Mouse (Mus musculus): ENCODE data around the gene Bcas3. TPM values are rescaled to one million over a fixed set of nuclear protein-coding genes. Genes with fewer than 3 reads are reported as not detected.

The Bcas3 gene
- polyA plus RNA-seq, 1 experiment from 2014 or later, result 33.3 TPM

DNA sequence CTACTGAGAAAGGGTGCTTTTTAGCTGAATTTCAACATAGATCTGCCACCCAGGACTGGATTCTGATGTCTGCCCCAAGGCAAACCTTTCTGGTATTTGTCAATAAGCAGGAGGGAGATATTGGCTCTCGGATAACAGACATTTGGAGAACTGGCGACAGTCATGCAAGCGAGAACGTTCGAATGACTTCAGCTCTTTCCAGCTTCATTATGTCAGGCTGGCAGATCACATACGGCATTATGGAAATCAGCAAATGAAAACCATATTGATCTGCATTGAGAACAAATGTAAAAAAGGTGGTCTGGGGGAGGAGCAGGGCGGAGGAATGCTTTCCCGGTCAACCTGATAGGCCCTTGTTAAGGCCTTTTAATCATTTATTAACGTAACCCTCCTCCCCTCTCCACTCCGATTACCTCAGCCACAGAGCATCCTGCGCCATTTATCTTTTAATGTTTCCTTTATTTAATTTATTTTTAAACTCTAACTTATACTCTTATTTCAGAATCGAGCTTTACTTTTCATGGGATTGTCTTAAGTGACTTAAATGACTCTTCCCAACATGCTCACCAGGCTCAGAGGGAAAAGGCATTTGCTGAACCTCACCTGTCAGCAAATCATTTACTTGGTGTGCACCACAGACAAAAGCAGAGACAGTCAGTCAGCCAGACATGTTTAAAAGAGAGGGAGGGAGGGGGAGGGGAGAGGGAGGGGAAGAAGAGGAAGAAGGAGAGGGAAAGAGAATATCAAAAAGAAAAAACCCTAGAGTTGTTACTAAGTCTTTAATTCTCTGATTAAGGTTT, 285.9 kb downstream of the Bcas3 start:
- ATAC-seq (ENCODE audit: low FRiP score) (no peak), DNase-seq (ENCODE audit: low spot score) (no peak)
- H3K27me3 ChIP-seq (ENCODE audit: control insufficient read depth, insufficient read depth, low read length), result no peaks in the 10 kb centered on the region
- WGBS, result 54% methylated on average over 12 of the region's 12 CpGs
- no peaks in the 10 kb centered on the region for H3K36me3 ChIP-seq (ENCODE audit: control insufficient read depth, insufficient read depth, low read length)
- H3K9ac ChIP-seq (ENCODE audit: low read depth, low read length), result no peak overlapping the region
- peaks cover 3% of the 10 kb centered on the region; the same call in 1 of the 2 replicates for H3K4me1 ChIP-seq (replicated peaks; ENCODE audit: control insufficient read depth, insufficient read depth, low read length)
- H3K9me3 ChIP-seq (ENCODE audit: control insufficient read depth, low read length), result no peaks in the 10 kb centered on the region
- no peak overlapping the region for H3K4me3 ChIP-seq (ENCODE audit: low read depth, low read length)
- H3K4me2 ChIP-seq (replicated peaks; ENCODE audit: low read depth, low read length), result no peak overlapping the region
- H3K27ac ChIP-seq (ENCODE audit: low read depth, low read length), result no peak overlapping the region

DNA sequence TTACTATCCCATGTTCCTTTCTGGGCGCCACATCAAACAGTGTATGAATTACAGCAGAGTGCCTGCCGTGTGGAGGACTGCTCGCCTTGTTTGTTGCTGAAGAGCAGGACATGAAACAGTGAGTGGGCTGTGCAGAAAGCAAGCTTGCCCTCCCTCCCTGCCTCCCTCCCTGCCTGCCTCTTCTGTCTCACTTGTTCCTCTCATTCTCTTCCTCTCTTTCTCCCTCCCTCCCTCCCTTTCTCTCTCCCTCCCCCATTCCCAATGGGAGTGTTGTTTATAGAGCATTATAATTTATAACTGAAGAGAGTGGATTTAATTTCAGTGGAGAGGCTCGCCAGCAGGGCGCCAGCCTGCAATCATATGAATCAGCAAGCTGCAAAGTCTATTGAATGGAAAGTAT, 287.7 kb downstream of the Bcas3 start:
- no peak overlapping the region for H3K4me3 ChIP-seq (ENCODE audit: low read depth, low read length)
- no peak for ATAC-seq (ENCODE audit: low FRiP score)
- no peak overlapping the region for H3K9ac ChIP-seq (ENCODE audit: low read depth, low read length)
- H3K9me3 ChIP-seq (ENCODE audit: control insufficient read depth, low read length), result no peaks in the 10 kb centered on the region
- peaks cover 3% of the 10 kb centered on the region; the same call in 1 of the 2 replicates for H3K4me1 ChIP-seq (replicated peaks; ENCODE audit: control insufficient read depth, insufficient read depth, low read length)
- no peaks in the 10 kb centered on the region for H3K36me3 ChIP-seq (ENCODE audit: control insufficient read depth, insufficient read depth, low read length)
- 42% methylated on average over 5 of the region's 5 CpGs for WGBS
- no peak overlapping the region for H3K4me2 ChIP-seq (replicated peaks; ENCODE audit: low read depth, low read length)
- no peaks in the 10 kb centered on the region for H3K27me3 ChIP-seq (ENCODE audit: control insufficient read depth, insufficient read depth, low read length)
- no peak for DNase-seq (ENCODE audit: low spot score)
- no peak overlapping the region for H3K27ac ChIP-seq (ENCODE audit: low read depth, low read length)

DNA sequence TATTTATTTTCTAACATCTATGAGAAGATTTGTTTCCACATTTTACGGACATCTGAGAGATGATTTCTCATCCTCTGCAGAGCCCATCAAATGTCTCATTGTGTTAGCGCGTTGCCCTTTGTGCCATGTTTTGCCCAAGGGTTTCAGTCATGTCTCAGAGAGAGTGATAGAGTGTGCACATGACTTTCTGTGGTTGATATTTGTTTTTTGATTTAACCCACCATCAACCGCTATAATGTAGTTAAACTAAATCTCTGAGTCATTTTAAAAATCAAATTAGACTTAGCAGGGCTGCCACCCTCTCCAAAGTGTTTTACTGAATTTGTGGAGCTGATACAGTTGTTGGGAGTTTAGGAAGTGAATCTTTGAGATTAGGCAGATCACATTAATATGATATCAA, 288.5 kb downstream of the Bcas3 start:
- DNase-seq (ENCODE audit: low spot score), result no peak
- Histone ChIP-seq H3K27ac (ENCODE audit: low read depth, low read length) (no peak overlapping the region), H3K4me3 (ENCODE audit: low read depth, low read length) (no peak overlapping the region), H3K27me3 (ENCODE audit: control insufficient read depth, insufficient read depth, low read length) (no peaks in the 10 kb centered on the region), H3K36me3 (ENCODE audit: control insufficient read depth, insufficient read depth, low read length) (no peaks in the 10 kb centered on the region), H3K4me1 (replicated peaks; ENCODE audit: control insufficient read depth, insufficient read depth, low read length) (peaks cover 3% of the 10 kb centered on the region; the same call in 1 of the 2 replicates), H3K4me2 (replicated peaks; ENCODE audit: low read depth, low read length) (no peak overlapping the region), H3K9ac (ENCODE audit: low read depth, low read length) (no peak overlapping the region), H3K9me3 (ENCODE audit: control insufficient read depth, low read length) (no peaks in the 10 kb centered on the region)
- WGBS, result 72% methylated on average over 4 of the region's 4 CpGs
- ATAC-seq (ENCODE audit: low FRiP score), result no peak

DNA sequence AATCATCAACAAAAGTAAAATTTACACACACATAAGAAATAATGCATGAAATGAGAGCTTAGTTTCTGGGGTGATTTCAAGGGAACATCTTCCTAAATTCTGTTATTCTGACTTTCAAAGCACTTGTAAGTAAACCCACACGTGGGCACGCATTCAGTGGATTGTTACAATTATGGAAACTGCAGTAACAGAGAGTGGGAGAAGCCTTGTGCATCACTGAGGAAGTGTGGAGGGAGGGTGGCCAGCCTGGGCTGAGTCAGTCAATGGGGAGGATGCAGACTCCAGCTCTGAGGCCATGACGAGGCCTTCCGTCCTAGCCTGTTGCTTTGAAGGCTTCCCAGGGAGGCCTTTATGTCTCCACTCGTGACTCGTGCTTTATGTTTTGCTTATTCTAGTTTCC, 289.6 kb downstream of the Bcas3 start:
- ATAC-seq (ENCODE audit: low FRiP score) (no peak), DNase-seq (ENCODE audit: low spot score) (no peak)
- H3K4me2 ChIP-seq (replicated peaks; ENCODE audit: low read depth, low read length), result no peak overlapping the region
- H3K9ac ChIP-seq (ENCODE audit: low read depth, low read length), result no peak overlapping the region
- H3K27me3 ChIP-seq (ENCODE audit: control insufficient read depth, insufficient read depth, low read length), result no peaks in the 10 kb centered on the region
- no peaks in the 10 kb centered on the region for H3K36me3 ChIP-seq (ENCODE audit: control insufficient read depth, insufficient read depth, low read length)
- no peaks in the 10 kb centered on the region for H3K9me3 ChIP-seq (ENCODE audit: control insufficient read depth, low read length)
- H3K4me3 ChIP-seq (ENCODE audit: low read depth, low read length), result no peak overlapping the region
- H3K27ac ChIP-seq (ENCODE audit: low read depth, low read length), result no peak overlapping the region
- 61% methylated on average over 6 of the region's 6 CpGs for WGBS
- peaks cover 3% of the 10 kb centered on the region; the same call in 1 of the 2 replicates for H3K4me1 ChIP-seq (replicated peaks; ENCODE audit: control insufficient read depth, insufficient read depth, low read length)

DNA sequence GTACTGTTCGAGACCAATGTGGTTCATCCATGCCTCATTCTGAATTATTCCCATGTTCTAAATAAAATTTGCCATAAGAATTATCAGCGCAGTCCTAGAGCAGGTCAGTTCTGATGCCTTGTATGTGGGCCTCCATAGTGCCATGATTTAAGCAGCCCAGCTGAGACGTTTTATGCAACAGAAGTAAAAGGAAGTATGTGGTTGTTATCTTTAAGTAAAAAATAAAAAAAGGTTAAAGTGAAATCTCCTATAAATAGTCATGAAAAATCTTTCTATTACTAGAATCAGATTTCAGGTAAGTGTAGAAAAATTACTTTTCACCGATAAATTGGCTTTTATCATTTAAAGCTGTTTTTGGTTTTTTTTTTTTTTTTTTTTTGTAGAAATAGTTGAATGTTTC, 290.1 kb downstream of the Bcas3 start:
- Histone ChIP-seq H3K4me1 (replicated peaks; ENCODE audit: control insufficient read depth, insufficient read depth, low read length) (peaks cover 3% of the 10 kb centered on the region; the same call in 1 of the 2 replicates), H3K27ac (ENCODE audit: low read depth, low read length) (no peak overlapping the region), H3K4me3 (ENCODE audit: low read depth, low read length) (no peak overlapping the region), H3K36me3 (ENCODE audit: control insufficient read depth, insufficient read depth, low read length) (no peaks in the 10 kb centered on the region), H3K27me3 (ENCODE audit: control insufficient read depth, insufficient read depth, low read length) (no peaks in the 10 kb centered on the region), H3K9ac (ENCODE audit: low read depth, low read length) (no peak overlapping the region), H3K4me2 (replicated peaks; ENCODE audit: low read depth, low read length) (no peak overlapping the region), H3K9me3 (ENCODE audit: control insufficient read depth, low read length) (no peaks in the 10 kb centered on the region)
- WGBS, result 89% methylated on average over 4 of the region's 4 CpGs
- DNase-seq (ENCODE audit: low spot score), result no peak
- no peak for ATAC-seq (ENCODE audit: low FRiP score)

DNA sequence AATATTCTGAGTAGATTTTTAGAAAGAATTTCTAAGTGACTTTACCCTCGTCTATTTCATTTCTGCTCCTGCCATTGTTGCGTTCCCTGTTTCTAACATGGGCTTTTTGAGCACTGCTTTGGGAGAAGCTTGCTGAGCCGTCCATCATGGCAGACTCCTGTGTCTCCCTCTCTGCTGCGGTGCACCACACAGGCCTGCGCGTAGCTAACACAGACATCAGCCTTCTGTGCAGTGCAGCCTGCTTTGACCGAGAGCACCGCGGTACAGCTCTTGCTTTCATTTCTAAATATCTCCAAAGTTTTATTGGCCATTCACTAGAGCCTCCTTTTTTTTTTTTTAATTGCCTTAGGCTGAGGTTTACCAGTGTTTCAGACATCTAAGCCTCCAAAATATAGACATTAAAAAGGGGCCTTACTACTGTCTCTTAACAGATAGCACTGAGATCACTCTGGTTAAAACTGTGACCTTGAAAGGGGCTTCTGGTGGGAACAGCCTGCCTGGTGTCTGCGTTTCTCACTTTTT, 290.6 kb downstream of the Bcas3 start:
- Histone ChIP-seq H3K36me3 (ENCODE audit: control insufficient read depth, insufficient read depth, low read length) (no peaks in the 10 kb centered on the region), H3K9ac (ENCODE audit: low read depth, low read length) (no peak overlapping the region), H3K4me2 (replicated peaks; ENCODE audit: low read depth, low read length) (no peak overlapping the region), H3K4me1 (replicated peaks; ENCODE audit: control insufficient read depth, insufficient read depth, low read length) (peaks cover 2% of the 10 kb centered on the region; the same call in 1 of the 2 replicates), H3K27ac (ENCODE audit: low read depth, low read length) (no peak overlapping the region), H3K27me3 (ENCODE audit: control insufficient read depth, insufficient read depth, low read length) (no peaks in the 10 kb centered on the region), H3K4me3 (ENCODE audit: low read depth, low read length) (no peak overlapping the region), H3K9me3 (ENCODE audit: control insufficient read depth, low read length) (no peaks in the 10 kb centered on the region)
- ATAC-seq (ENCODE audit: low FRiP score) (no peak), DNase-seq (ENCODE audit: low spot score) (no peak)
- WGBS, result 66% methylated on average over 10 of the region's 10 CpGs

DNA sequence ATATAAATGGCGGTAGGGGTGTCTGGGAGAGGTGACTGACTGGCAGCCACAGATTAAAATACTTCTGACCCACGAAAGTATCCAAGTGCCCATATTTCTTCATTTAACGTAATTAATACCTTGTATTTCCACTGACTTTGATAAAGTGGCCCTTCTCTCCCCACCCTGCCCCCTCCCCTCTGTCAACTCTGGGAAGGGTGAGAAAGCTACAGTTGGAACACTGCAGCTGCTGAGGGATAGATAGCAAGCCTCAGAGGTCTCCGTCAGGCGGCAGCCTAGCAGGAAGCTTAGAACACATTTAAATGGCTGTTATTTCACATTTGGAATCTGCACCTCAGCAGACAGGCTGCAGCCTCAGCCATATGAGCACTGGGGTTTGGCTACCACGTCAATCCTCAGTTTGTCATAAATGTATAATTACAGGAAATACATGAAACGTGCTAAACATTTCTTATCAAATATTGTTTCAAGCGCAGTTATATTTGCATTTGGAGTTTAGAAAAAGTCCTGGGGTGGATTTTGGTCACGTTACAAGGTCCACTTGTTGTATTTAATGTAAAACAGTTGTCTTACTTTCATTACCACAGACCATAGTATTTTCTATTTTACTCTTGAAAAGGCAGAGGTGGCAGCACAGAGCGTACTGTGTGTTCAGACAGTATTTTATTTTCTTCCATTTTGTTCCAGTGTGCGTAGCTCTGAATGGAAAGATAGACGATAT, 291.2 kb downstream of the Bcas3 start:
- H3K9me3 ChIP-seq (ENCODE audit: control insufficient read depth, low read length), result no peaks in the 10 kb centered on the region
- no peak overlapping the region for H3K4me3 ChIP-seq (ENCODE audit: low read depth, low read length)
- no peak for DNase-seq (ENCODE audit: low spot score)
- no peak overlapping the region for H3K9ac ChIP-seq (ENCODE audit: low read depth, low read length)
- no peaks in the 10 kb centered on the region; the same call in 1 of the 2 replicates for H3K4me1 ChIP-seq (replicated peaks; ENCODE audit: control insufficient read depth, insufficient read depth, low read length)
- ATAC-seq (ENCODE audit: low FRiP score), result no peak
- H3K4me2 ChIP-seq (replicated peaks; ENCODE audit: low read depth, low read length), result no peak overlapping the region
- H3K27me3 ChIP-seq (ENCODE audit: control insufficient read depth, insufficient read depth, low read length), result no peaks in the 10 kb centered on the region
- H3K27ac ChIP-seq (ENCODE audit: low read depth, low read length), result no peak overlapping the region
- no peaks in the 10 kb centered on the region for H3K36me3 ChIP-seq (ENCODE audit: control insufficient read depth, insufficient read depth, low read length)
- WGBS, result 66% methylated on average over 12 of the region's 12 CpGs

DNA sequence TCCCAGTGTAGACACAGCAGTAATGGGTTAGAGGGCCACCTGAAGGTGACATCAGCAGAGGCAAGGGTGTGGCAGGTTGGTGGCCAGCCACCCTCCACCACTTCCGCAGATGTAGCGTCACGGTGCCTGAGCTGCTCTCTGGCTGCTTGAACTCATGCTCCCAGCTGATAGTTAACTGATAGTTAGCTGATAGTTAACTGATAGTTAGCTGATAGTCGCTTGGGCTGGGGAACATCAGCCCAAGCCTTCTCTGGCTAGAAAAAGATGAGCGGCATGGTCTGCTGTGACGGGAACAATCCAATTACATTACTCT, 291.7 kb downstream of the Bcas3 start:
- no peak for ATAC-seq (ENCODE audit: low FRiP score)
- Histone ChIP-seq H3K36me3 (ENCODE audit: control insufficient read depth, insufficient read depth, low read length) (no peaks in the 10 kb centered on the region), H3K4me2 (replicated peaks; ENCODE audit: low read depth, low read length) (no peak overlapping the region), H3K9ac (ENCODE audit: low read depth, low read length) (no peak overlapping the region), H3K27ac (ENCODE audit: low read depth, low read length) (no peak overlapping the region), H3K9me3 (ENCODE audit: control insufficient read depth, low read length) (no peaks in the 10 kb centered on the region), H3K4me3 (ENCODE audit: low read depth, low read length) (no peak overlapping the region), H3K27me3 (ENCODE audit: control insufficient read depth, insufficient read depth, low read length) (no peaks in the 10 kb centered on the region), H3K4me1 (replicated peaks; ENCODE audit: control insufficient read depth, insufficient read depth, low read length) (no peaks in the 10 kb centered on the region; the same call in 1 of the 2 replicates)
- no peak for DNase-seq (ENCODE audit: low spot score)
- WGBS, result 81% methylated on average over 6 of the region's 6 CpGs
